Mouse (Mus musculus): ENCODE measurements around the gene Creb5.

DNA sequence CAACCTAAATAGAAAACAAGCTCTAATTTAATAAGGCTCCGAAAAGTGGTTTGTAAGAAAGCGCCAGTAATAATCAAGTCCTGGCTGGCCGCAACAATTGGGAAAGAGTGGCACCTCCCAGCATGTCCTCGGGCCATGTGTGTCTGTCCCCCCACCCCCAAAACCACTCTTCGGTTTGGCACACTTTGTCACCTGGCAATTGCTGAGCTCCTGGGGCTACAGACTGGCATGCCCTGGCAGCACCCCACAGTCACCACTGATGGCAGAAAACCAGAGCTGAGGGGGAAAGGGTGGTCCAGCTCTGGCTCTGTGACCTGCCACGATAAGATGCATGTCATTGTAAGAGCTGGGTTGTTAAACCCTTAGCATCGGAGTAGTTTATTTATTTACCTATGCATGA is 175.7 kb downstream of the Creb5 start:
- TF ChIP-seq CTCF (IDR thresholded peaks at IDR 0.05) (no peak), EP300 (IDR thresholded peaks at IDR 0.05) (no peak)

Data from lung, postnatal 0 days (tissue).